Mouse (Mus musculus): Measurements from ENCODE around the gene Stbd1.

The Stbd1 gene

DNA sequence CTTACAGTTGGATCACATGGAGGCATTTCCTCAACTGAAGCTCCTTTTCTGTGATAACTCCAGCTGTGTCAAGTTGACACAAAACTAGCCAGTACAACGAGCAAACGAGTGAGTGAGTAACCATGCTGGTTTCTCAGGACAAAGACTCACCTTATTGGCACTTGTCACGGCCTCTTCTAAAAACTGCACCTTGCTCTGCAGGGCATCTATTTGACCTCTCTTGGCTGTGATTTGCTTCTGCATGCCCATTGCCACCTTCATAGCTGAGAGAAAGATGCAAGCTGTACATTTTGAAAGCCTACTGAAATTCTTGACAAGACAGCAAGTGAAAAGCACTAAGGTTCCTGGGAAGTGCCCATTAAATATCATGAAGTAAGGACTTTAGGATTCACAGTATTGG lies 38.0 kb downstream of the Stbd1 start:
- no peak for DNase-seq (ENCODE audit: low read depth)

Measured in NIH3T3 (cell line).